Mouse (Mus musculus) layer of hippocampus, postnatal 14 days (tissue): ENCODE measurements at regions not wholly inside any gene's neighbourhood (a gene's known extent, or its start where the extent isn't known, plus 50 kb on each side); places are given as distances from the start of the nearest gene placed in this dataset.
"Not testable (repeated sequence)": the region's sequence is repeated elsewhere in the genome, so short reads cannot be mapped to it uniquely, and the experiment has no call there.

Experiments used
- DNase-seq, 2 experiments: peaks; one replicate each; pipeline ENCODE4 v3.0.0; 2021 to 2022; ENCODE audit warnings: low spot score in 2 of 2, mixed read lengths in 1 of 2

DNA sequence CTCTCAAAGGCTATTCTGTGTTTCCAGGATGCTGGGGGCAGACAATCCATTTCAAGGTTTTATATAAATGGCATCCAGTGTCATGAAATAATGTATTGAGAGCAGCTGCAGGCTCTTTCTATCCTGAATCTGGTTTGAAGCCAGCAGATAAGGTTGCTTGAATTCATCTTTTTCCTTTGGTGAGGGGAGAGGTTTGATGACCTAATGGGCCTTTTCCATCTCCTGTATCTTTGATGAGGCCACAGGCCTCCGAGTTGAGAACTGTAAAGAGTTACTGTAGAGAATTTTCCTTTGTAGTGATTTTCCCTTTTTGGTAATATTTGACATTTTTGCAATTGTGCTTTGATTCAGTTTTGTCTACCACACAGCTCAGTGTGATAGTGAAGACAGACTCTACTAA, 458.8 kb upstream of the 1700008P02Rik start:
- no peak for DNase-seq

DNA sequence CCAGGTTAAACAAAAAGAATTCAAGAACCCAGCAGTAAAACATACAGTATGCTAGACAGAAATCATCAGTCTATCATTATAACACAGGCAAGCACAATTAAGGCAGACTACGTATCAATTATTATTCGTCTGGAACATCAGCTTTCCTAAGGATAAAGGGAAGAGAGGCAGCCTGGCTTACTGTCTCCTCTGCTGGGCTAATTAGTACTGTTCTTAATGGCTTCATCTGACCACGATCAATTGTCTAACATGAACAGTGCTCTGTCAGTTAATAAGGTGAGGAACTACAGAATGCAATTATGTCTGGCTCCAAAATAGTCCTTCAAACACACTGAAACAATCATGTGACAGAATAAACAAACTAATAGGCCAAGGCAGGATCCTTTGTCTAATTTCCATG, 456.6 kb upstream of the 1700008P02Rik start:
- DNase-seq: no peak

DNA sequence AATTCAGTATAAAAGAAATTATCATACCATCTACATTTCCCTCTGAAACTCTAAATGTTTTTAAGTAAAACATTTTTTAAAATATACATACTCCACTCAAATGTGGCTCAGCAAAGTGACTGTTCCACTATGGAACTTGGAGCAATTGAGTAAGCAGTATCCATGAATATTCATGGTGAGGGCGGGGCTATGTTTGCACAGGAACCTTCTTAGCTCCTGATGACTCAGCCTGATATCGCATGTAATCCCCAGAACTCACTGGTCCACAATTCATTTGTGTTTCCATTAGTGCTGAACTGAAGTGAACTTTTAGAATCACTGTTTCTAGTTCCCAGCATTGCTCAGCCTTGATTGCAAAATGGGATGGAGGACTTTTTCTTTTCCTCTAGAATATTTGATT, 454.2 kb upstream of the 1700008P02Rik start:
- DNase-seq: no peak

DNA sequence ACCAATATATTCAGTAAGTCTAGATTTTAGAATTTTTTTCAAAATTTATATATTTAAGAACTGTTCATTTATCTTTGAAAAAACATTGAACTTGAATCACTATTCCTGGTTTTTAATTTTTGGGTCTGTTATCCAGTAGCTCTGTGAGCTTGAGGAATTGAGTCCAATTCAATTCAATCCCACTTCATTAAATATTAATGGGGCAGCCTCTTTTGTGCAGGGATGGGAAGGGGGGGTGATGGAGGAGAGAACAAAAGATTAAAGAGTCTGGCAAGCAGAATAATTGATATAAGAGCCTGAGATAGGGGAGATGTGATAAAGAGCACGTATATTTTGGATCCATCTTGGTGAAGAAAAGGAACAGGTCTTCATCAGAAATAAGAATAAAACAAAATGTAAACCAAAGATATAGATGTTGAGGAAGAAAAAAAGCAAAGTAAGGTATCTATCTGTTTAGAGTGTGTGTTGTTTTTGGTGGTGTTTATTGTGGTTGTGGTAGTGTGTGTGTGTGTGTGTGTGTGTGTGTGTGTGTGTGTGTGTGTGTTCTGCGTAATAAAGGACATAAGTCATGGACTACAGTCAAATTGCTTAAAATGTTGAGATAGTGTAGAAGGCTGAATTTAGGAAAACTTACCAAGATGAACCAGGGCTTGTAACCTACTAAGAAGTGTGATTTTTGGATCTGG, 421.3 kb upstream of the 1700008P02Rik start:
- no peak for DNase-seq

DNA sequence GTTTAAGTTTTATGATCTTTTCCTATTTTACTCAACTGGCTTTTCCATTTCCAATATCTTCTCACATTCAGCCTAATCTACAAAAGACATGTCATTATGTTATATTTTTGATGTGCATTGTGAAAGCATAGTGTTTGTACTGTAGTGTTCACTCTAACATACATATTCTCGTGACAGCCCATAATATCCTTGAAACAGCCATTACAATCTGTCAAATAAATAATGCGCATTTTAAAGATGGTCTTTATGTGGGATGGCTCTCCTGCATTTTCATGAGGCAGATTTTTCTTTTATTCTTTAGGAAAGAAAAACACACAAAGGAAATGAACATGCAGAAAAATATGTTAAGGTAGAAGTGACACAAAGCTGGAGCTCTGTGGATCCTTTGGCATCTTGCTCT, 415.6 kb upstream of the 1700008P02Rik start:
- DNase-seq: no peak

DNA sequence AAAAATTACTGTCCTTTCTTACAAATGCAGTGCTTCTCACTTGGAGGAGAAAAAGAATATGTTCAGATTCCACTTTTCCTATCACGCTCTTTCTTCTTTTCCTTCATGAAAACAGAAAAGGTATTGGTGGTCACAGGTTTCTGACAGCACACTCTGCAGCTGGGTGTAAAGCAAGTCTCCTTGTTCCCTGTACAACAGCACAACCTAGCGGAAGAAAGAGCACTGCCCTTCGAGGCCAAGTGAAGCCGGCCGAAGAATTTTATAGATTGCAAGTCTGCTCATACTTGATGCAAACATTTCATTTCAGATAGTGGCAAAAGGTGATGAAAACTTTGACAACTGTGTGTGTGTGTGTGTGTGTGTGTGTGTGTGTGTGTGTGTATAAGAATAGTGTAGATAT, 407.6 kb upstream of the 1700008P02Rik start:
- peak; percentile 16 to 41 for DNase-seq

DNA sequence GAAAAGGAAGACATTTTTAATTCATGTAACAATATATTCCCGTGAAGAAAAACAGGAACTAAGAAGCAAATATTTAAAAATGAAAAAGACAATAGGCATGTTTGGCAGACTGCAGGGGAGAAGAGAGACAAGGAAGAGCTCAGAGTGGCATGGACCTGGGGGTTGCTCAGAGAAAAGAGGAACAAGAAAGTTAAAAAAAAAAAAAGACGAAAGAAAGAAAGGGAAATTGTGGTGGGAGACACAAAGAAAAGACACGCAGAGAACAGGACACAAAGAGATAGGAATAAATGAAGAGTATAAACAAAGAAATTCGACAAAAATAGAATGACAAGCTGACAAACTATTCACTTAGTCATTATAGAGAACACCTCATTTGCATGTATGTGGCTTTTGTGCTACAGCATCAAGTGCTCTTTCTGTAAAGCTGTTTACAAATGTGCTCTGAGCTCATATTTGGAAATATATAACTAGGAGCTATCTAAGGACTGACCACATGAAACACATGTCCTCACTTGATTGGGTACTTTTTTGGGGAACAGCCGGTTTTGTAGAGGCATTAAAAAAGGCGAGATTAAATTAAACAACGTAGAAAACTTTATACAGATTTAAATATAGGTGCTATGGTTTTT, 394.2 kb upstream of the 1700008P02Rik start:
- no peak for DNase-seq

DNA sequence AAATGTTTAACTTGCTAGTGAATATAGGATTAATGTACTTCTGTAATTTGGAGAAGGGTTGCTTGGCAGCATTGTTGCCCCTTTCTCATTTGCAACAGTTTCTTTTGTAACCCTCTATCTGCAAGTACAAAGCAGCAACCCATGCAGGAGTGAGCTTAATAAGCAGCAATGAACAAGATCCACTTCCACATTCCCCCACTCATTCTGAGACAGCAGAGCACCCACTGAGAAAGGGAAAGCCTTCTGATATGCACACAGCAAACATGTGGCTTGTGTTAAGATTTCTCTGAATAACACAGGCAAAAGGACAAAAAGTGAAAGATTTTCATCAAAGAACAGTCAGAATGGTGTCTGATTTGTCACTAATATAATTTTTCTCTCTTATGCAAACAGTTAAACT, 393.3 kb upstream of the 1700008P02Rik start:
- no peak for DNase-seq

DNA sequence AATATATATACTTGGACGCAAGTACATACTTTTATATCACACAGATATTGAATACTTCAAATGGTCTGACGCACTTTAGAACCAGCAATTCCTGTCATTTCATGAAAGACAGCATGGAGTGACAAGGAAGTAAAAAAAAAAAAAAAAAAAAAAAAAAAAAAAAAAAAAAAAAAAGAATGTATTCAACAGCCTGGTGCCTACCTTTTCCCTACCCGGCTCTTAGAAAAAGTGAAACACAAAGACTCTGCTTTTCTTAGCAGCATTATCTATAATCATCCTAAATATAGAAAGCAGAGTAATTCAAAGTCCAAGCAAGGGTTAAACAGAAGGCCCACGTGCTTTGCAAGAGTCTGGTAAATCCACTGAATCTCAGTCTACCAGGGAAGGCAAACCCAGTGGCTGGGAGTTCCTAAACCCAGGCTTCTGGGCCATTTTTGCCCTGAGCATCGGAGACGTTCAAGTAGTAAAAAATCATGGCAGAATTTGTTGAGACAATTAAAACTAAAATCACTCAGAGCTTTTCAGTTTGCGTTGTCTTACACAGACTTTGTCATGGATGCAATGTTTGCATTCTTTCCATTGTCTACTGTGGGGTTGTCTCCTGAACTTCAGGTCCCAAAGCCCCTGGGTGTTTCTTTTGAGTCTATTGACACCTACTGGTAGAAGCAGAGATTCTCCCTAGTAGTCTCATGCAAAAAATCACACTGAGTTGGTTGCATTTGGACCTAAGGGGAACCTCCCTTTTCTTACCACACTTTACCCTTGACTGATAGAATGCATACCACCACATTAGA, 390.2 kb upstream of the 1700008P02Rik start:
- DNase-seq: peak in 1 of 2 experiments; percentile 42

DNA sequence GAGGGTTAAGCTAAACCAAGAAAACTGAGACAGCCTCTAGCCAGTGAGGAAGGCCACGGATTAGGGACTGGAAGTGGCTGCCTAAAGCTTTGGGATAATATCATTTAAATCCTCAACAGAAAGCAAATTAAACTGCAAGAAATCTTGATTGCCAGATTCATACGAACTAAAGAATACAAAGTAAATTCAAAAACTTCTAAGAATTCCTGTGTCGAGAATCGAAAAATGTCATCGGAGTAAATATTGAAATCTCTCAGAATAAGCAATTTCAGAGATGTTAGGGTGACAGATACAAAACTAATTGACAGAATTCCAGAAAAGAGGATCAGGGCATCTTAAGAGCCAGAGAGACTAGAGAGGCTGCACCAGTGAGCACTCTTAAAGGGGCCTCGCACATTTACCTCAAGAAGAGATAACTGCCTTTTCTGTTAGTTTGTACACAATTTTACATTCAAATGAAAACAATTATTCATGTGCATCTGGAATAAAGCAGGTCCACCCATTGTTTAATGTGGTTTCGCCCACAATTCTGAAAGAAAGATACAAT, 388.5 kb upstream of the 1700008P02Rik start:
- DNase-seq: no peak

DNA sequence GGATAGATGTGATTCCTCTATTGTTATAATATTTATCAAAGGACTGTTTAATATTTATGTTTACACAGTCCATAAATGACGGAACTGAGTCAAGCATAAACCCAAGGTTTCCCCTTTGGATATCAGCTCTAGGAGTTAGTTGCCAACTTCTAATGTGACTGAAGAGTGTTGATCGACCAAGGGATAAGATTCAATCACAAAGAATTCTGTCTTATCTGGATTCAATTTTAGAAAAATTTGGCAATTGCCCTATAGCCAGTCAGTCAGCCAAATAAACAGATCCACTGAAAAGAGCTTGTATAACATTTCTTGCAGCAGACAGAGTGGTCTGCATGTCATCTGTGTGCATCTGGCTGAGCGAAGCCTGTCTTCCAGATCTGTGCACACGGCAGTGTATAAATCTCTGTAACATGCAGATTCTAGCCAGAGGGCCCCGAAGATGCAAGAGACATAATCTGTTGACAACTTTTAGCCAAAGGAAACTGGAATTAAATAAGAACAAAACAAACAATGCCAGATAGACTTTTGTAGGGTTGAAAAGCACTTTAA, 387.6 kb upstream of the 1700008P02Rik start:
- DNase-seq: no peak

DNA sequence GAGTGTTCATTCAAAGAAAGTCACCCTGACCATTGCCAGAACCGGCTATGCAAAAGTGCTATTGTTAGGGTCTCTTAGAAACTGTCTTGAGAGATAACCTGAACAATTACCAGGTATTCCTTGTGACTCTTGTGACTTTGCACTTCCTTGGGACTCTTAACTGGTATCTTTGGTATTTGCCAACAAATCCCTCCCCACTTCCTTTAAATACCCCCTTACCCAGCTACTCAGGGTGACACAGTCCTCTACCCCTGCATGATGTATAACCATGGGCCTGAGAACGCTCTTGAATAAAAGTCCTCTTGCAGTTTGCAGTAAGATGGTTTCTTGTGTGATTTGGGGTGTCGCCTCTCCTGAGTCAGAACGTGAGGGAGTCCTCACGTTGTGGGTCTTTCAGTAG, 371.5 kb upstream of the 1700008P02Rik start:
- DNase-seq: not testable (repeated sequence)

DNA sequence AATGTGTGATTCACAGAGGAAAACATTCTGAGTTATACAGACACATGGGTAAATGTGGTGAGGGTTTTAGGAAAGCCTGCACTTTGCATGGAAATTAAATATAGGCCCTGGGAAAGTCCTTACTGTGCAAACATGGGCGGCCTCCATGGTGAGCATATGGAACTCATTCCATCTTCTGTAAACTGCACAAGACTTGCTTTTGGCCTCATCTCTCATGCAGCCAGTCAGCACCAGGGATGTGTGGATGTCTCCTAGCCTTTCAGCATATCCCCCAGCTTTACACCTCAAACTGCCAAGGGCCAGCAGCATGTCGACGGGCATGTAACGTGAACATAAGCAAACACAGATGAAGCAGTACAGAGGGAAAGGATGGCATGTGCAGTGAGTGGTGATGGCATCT, 364.7 kb upstream of the 1700008P02Rik start:
- no peak for DNase-seq

DNA sequence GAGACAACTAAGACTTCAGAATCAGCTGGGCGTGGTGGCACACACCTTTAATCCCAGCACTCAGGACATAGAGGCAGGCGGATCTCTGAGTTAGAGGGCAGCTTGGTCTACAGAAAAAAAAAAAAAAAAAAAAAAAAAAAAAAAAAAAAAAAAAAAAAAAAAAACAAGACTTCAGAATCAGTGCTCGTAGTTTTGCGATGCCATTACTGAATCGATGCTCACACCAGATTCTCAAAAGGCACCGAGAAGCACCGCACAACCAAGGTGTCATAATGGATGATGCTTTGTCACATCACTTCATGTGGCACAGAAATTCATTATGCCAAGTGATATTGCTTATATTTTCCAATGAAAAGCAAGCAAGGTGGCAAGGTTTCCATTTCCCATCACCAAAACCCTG, 337.4 kb upstream of the 1700008P02Rik start:
- DNase-seq: no peak

DNA sequence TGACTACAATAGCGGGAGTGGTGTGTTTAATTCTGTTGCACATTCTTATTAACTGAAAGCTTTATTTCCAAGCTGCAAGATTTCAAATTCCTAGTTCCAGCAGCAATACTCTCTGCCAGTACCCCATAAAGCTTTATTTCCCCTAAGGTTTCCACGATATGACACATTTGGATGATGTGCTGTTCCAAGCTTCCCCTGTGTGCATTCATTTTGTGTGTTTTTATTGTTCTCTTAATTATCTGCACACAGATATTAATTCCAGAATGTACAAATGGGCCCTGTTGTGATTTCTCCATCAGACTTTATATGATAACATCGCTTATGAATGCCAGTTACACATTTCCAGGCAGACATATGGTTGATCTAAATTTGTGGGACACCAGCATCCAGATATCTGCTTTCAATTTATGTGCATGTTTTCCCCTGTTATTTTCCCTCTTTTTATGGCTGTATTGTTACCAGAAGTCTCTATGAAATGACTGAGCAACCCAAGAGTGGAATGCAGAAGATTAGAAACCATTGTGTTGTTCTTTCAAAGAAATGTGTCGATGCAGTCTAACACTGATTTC, 312.4 kb upstream of the 1700008P02Rik start:
- DNase-seq: peak in 1 of 2 experiments; percentile 0

DNA sequence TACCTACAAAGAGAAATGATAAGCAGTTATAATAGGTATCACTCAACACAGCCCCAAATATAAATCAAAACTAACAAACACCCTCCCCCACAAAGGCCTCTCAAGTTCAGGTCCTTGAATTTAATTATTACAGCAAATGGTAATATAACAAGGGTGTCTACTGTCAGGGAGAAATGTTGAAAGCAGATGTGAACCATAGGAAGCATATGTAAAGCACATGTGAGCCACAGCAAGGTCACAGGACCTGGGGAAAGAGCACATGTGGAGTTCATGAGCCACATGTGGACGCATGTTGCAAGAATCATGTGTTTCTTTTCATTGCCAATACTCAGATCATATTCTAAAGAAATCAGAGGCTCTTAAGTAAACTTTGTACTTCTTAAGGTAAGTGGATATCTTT, 306.5 kb upstream of the 1700008P02Rik start:
- no peak for DNase-seq

DNA sequence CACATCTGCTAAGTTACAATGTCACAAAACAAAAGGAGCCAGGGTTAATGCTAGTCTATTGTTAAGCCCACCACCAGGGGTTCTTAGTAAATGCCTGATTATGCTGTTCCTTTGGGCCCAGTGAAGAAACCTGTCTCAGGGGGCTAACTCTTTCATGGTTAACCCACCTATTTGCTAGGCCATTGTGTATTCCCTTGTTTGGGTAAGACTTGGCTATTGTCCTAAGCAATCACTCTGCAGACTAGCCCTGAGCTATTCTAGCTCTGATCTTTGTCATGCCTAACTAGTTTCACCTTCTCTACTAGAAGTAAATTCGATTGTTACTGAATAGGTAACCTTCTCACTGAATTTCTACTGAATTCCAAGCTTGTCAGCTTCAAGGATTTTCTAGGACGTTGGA, 302.4 kb upstream of the 1700008P02Rik start:
- DNase-seq: not testable (repeated sequence)

DNA sequence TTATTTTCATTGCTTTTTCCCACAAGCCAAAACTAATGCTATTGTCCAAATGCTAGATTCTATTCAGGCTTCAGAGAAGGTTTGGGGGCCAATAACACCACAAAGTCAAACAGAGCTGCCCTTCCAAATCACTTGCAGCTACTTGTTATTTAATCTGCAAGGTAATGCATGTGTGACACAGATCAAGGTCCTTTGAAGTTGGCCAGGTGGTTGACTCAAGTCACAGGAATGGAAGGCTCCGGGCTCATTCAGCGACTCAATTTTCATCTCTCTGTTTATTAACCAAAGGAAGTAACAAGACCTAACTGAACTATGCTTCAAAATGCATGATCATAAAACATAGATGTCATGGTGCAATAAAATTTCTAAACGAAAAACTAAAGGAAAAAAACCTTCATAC, 300.0 kb upstream of the 1700008P02Rik start:
- DNase-seq: no peak

DNA sequence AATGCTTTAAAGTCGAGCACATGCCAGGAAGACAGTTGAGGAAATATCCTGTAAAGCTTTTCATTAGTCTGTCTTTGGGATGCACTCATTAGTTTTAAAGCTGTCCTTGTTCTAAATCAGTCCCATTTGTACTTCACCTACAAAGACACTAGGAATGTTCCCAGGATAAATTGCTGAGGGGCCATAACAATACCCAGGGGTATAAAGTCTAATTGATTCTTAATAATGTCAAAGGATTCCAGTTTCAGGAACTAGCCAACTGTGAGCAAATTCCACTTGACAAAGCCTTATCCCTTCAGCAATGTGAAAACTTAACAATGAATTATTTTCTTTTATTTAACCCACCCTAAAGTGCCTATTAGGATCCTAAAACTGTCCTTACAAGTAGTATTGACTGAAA, 267.7 kb upstream of the 1700008P02Rik start:
- DNase-seq: no peak

DNA sequence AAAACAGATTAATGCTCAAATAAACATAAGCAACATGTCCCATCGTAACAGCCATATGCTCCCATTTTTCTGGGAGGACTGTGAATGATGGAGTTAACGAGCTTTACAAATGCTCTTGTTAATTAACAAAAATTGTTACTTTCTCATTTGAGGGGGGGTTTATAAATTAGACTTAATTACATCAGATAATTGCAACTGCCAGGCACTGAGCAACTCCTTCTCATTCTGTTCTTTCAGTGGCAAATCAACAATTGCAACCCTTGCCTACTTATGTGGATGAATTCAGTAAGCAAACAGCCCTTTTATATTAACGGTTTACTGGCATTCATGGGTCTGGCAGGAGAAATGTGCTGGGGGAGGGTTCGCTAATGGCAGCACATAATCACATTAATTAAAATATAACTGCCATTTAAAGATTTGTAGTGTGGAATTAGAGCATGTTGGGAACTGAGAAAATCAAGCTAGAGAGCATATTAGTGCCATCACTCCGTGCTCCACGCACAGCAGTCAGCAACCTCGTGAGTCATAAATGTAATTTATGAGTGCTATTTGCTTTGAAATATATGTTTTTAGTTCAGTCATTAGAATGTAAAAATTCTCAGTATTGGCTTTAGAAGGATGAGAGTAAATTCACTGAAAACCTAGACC, 266.9 kb upstream of the 1700008P02Rik start:
- DNase-seq: peak; percentile 18 to 48
